Mouse (Mus musculus) T-helper 1 cell (primary cell): ENCODE measurements around the gene 1700030K09Rik.

Experiments
- in situ Hi-C: fragments of 300-600 bp; cut with MboI, MseI; formaldehyde crosslinking; loops from one replicate; pipeline ENCODE4 v1.15.1; 2025; ENCODE audit warnings: high pct_unique_total_duplicates

1700030K09Rik gene

GRCm38 (mm10) chr8:72504637-72505314 lies 61.1 kb downstream of the 1700030K09Rik start:
- in situ Hi-C loops, result no loop called here

- in situ Hi-C loops, result no loop called here
Measured at GRCm38 (mm10) chr8:72507505-72507904, 63.8 kb downstream of the 1700030K09Rik start.
